Mouse (Mus musculus) layer of hippocampus, adult 9-11 months (tissue): ENCODE measurements at regions not wholly inside any gene's neighbourhood (a gene's known extent, or its start where the extent isn't known, plus 50 kb on each side); places are given as distances from the start of the nearest gene placed in this dataset.

Experiments
- DNase-seq: peaks from one replicate; pipeline ENCODE4 v3.0.0; 2022

GRCm38 (mm10) chr6:100923070-100923469, 89.6 kb downstream of the Ppp4r2 start:
- no peak for DNase-seq

- DNase-seq, result no peak
Measured at GRCm38 (mm10) chr6:100923686-100924085, 90.3 kb downstream of the Ppp4r2 start.

DNA sequence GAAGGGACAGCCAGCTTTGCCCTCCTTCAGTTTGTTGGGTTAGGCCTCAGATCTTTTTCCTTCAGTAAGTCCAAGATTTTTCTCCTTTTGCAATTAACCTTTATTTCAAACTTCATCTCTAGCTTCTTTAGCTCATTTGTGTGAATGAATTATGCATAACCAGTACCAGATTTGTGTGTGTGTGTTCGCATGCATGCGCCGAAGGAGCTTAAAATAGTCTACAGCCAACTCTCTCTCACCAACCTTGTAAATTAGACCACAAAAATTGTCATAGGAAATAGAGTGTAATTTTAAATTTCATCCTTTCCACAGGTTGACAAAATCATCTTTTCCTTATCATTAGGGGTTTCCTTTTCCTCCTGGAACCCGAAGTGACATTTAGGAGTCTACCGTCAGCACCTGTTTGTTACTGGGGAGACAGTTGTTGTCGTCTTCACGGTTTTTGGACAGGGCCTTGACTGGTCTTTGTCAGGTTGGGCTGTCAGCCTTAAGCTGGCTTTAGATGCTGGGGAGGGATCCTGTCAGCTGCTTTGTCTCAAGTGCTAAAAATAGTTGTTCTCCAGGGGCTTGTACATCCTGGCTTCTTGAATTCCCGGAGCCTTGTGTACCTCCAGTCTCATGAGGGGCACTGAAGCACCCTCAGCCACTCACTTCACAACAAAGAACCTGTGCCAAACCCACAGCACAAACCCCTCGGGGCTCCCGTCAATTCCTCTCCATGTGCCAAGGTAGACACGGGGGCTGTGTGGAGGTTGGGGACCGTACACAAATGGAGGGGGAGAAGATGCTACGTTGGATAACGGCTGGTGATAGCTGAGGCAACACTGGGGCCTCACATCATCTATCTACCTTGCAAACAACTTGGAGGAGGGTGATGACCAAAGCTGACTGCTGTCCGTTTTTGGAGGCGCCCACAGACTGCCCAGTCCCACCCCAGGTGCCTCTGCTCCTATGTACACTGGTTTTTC, 95.7 kb downstream of the Ppp4r2 start:
- peak; percentile 32 for DNase-seq

- peak; percentile 33 for DNase-seq
Measured at GRCm38 (mm10) chr6:100929759-100930358, 96.4 kb downstream of the Ppp4r2 start.

GRCm38 (mm10) chr6:100930706-100931105, 97.3 kb downstream of the Ppp4r2 start:
- no peak for DNase-seq

DNA sequence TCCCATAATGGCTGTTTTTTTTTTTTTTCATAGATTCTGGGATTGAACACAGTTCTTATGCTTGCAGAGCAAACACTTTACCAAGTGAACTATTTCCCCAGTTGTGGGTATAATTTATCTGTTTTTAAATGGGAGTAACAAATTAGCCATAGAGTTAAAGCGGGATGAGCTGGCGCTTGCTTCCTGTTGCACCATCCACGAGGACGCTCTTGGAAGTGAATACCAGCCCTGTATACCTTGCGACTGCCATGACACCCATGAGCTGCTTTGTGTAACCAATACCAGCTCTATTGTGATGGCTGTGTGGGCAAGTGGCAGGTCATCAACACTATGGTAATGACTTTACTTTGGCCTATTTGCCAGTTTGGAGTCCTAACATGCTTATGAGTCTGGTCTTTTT, 101.0 kb downstream of the Ppp4r2 start:
- no peak for DNase-seq

DNA sequence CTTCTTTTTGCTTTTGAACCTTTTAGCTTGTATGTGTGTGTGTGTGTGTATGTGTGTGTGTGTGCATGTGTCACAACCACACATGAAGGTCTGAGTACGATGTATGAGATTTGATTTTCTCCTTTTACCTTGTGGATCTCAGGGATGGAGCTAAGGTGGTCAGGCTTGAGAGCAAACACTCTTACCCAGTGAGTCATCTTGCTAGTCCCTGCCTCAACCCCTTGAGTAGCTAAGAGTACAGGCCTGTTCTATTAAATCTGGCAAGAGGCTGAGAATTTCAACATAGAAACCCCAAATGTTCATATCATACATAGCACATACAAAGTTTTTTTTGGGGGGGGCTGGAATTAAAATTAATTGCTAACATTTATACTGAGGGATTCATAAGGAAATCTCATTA, 104.4 kb downstream of the Ppp4r2 start:
- DNase-seq, result no peak

DNA sequence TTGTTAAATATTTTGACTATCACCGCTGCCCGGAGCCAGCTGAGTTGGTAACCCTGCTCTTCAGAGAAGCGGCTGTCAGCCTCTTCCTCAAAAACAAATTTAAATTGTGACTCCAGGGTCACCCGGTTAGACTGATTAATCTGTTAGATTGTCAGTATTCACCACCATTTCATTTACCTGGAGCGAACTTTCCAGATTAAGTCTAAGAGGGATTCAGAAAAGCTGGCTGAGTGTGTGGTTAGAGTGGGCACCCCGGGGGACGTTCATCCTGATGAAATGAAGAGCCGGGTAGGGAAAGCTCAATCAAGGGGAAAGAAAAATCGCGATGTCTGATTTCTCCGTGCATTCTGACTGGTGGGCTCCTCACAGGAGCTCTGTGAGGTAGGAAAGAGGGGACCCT, 105.0 kb downstream of the Ppp4r2 start:
- DNase-seq, result no peak

DNA sequence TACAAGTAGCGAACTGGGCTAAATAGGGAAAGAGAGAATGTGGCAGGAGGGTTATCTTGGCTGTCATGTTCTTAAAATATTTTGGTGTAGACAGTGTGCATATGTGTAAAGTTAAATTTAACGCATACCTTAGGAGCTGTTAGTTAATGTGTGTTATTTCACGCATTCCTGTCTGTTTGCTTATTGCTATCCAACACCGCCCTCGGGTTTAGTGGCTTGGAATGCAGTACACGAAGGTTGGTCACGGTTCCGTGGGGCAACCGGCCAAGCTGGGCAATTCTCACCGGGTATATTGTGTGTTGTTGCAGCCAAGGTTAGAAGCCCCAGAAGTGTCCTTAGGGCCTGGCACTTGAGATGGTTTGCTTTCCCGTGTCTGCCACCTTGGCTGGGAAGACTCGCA, 105.6 kb downstream of the Ppp4r2 start:
- no peak for DNase-seq

- DNase-seq, result no peak
Measured at GRCm38 (mm10) chr6:100939766-100940165, 106.3 kb downstream of the Ppp4r2 start.

- no peak for DNase-seq
Measured at GRCm38 (mm10) chr6:100941686-100942085, 108.3 kb downstream of the Ppp4r2 start.

GRCm38 (mm10) chr6:100942956-100943355, 109.5 kb downstream of the Ppp4r2 start:
- no peak for DNase-seq

DNA sequence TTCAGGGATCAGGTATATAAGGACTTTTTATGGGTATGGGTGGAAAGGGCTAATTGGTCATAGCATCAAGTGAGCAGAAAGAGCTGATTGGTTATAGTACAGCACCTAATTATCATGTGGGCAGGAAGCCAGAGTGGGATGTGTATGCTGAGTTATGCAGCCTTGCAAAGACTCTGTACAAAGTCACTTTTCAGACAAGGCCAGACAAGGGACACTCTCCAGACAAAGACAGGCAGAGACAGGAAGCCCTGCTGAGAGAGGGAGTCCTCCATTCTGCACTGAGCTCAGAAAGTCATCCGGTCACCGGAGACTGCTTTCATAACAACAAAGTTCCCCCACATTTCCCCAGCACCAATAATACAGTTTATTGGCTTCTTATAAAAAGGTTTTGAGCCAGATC, 112.4 kb downstream of the Ppp4r2 start:
- no peak for DNase-seq

GRCm38 (mm10) chr6:100948340-100948739, 114.9 kb downstream of the Ppp4r2 start:
- DNase-seq, result no peak

GRCm38 (mm10) chr6:100951646-100952045, 118.2 kb downstream of the Ppp4r2 start:
- no peak for DNase-seq

- DNase-seq, result peak; percentile 28
Measured at GRCm38 (mm10) chr6:100952470-100952869, 119.0 kb downstream of the Ppp4r2 start.

DNA sequence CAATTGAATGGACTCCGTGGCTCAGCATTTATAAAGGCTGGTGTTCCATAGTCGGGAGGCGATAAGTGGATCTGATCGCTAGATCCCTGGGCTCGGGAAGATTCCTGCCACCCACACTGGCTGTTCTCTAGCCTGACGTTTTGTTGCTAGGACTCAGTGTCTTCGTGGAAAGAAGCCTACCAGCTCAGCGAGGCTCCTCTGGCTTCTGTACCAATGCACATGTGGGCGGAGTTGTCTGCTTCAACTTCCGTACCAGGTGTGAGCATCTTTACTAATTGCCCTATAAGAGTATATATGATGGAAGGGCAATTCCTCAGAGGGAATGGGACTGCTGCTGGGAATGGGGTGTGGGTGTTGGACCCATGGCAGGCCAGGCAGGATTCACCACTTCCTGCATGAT, 121.1 kb downstream of the Ppp4r2 start:
- DNase-seq, result no peak

- DNase-seq, result no peak
Measured at GRCm38 (mm10) chr6:100966481-100966880, 133.1 kb downstream of the Ppp4r2 start.

DNA sequence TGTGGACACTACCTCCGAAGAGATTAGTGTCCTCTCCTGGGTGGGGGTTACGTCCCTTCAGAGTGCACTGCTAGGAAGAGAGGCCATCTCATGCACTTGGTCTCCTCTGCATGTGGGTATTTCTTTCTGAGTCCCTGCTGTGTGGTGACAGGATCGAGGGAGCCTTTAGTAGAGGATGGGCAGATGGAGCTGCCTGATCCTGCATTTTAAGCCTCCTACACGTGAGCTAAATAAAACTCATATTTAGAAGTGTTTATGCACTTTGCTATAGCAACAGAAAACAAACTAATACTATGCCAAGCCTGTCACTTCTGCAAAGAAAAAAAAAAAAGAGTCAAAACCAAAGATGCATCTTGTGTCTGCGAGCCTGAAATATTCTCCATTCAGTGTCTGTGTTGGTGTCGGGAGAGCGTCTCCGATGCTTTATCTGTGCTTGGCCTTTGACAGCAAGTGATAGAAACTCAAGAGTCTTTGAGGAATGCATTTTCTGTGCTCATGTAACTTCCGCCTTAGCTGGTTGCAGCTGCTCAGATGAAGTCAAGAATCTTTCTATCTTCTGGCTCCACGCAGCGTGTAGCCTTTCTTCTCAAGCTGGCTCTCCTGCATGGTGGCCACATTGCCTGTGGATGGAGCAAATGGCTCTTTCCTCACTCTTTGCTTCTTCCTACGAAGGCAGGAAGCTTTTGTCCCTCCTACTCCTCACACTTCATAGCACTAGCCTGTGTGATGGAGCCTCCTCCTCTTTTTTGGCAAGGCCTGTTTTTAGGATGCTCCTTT, 134.8 kb downstream of the Ppp4r2 start:
- DNase-seq, result peak; percentile 81

DNA sequence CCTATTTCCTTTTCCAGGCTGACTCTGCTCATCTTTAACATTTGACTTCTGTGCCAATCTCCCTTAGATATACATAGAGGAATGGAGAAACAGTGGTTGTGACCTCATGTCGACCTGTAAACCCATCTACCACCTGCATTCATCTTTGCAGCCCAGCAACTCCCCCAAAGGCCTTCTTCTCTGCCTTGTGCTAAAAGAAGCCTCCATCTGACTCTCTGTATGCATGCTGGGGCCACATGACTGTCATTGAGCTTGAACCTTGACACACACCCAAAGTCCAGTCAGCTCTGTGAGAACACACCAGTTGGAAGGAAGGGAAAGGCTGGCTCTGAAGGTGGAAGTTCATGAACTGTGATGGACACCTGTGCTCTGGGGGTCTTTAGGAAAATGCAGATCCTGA, 135.5 kb downstream of the Ppp4r2 start:
- DNase-seq, result no peak

DNA sequence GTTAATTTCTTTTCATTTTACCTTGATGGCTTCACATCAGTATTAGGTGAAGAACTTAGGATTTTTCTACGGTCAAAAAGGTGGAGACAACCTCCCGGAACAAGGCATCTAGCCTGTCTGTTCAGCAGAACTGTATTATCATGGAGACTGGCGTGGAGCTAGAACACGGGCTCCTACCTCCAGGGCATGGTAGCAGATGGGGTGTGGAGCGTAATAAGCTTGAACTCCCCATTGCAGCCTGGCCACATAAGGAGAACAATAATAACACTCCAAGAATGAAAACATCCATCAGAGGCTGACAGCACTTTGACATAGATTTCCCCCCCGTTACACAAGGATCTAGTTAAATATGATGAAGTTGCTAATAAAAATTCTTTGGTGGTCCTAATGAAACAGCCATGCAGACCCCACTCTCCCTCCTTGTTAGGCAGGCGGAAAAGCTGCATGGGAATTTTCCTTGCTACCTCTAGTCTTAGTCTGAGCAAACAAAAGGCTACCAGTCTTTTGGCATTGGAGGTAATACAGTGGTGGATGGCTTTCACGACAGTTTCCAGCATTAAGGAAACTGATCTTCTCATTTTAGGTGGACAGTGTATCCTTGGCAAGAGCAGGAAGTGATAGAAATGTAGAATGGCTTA, 137.5 kb downstream of the Ppp4r2 start:
- DNase-seq, result no peak

DNA sequence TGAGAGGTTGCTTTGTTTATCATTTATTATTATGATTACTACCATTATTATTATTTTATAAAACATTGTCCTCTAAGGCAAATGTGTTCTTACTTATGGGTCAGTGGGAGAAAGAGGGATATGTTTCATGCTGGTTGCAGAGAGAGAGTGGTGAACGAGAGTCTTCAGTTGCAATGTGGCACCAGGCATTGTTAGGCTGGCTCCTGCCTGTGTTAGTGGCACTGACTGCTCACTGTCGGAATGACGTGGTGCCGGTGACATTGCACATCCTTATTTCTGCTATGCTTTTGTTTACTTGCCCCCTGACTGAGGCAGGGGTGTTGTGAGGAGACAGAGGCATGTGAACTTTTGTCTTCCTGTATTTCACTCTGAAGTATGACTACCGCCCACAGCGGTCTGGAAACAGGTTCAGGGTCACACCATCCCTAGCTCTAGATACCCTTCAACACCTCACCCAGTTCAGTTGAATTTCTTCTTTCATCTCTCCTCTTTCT, 138.1 kb downstream of the Ppp4r2 start:
- no peak for DNase-seq
